8 mouse cellular contexts compared by ENCODE assay signal in genomic region chr13:45001228-45001910, GRCm38 (mm10). TPM values are rescaled to one million over a fixed set of nuclear protein-coding genes. Genes with fewer than 3 reads are reported as not detected.
DNase-seq lines count a peak whose midpoint lies in the region; TF ChIP-seq lines count a peak whose summit lies in the region.

No protein-coding gene starts in this region.

- no peaks in the 10 kb centered on the region for H3K27me3 ChIP-seq in hindbrain, embryonic 10.5 days (ENCODE audit: insufficient read depth, poor library complexity, severe bottlenecking)
- no peaks in the 10 kb centered on the region for H3K27me3 ChIP-seq in midbrain, embryonic 10.5 days (ENCODE audit: low read depth, poor library complexity, severe bottlenecking)
- no peaks in the 10 kb centered on the region for H3K27me3 ChIP-seq in spleen, adult 2 months (ENCODE audit: control insufficient read depth, insufficient read depth, low read length)

- peaks cover 28% of the 10 kb centered on the region for H3K4me1 ChIP-seq in hindbrain, embryonic 10.5 days (replicated peaks)
- H3K4me1 ChIP-seq in midbrain, embryonic 10.5 days: peaks cover 32% of the 10 kb centered on the region
- peaks cover 5% of the 10 kb centered on the region; the same call in 1 of the 2 replicates for H3K4me1 ChIP-seq in spleen, adult 2 months (ENCODE audit: control insufficient read depth, insufficient read depth, insufficient read length)

- peak overlapping the region; percentile 87 for H3K4me3 ChIP-seq in hindbrain, embryonic 10.5 days
- peak overlapping the region; percentile 90 for H3K4me3 ChIP-seq in midbrain, embryonic 10.5 days
- H3K4me3 ChIP-seq in spleen, adult 2 months (ENCODE audit: extremely low read depth, insufficient read depth, insufficient read length): peak overlapping the region; percentile 93

- peak overlapping the region; percentile 95 for H3K27ac ChIP-seq in hindbrain, embryonic 10.5 days
- H3K27ac ChIP-seq in midbrain, embryonic 10.5 days (replicated peaks): peak overlapping the region; percentile 94
- H3K27ac ChIP-seq in spleen, adult 2 months (ENCODE audit: insufficient read depth, low read length): peak overlapping the region; percentile 87

- peak; percentile 38 for DNase-seq in right cerebral cortex, adult 18-20 months
- no peak for DNase-seq in right cerebral cortex, postnatal 4 days
- peak; percentile 48 for DNase-seq in cerebellum, adult 9-10 months
- DNase-seq in forelimb bud, embryonic 11.5 days (ENCODE audit: low read depth, low spot score): peak; percentile 43
- peak; percentile 73 for DNase-seq in hindbrain, embryonic 10.5 days (ENCODE audit: low spot score)
- DNase-seq in left cerebral cortex, postnatal 4 days: peak; percentile 53
- peak; percentile 70 for DNase-seq in midbrain, embryonic 10.5 days (ENCODE audit: low spot score)
- peak in 1 of 2 experiments; percentile 64 for DNase-seq in spleen, adult 2 months (ENCODE audit: low read depth in 1 of 2, low spot score in 2 of 2)

- no peak for TF ChIP-seq CTCF in spleen, adult 2 months (IDR thresholded peaks at IDR 0.05; ENCODE audit: extremely low read depth, insufficient read depth, insufficient read length, insufficient replicate concordance)

- H3K36me3 ChIP-seq in hindbrain, embryonic 10.5 days: peaks cover 7% of the 10 kb centered on the region
- H3K36me3 ChIP-seq in midbrain, embryonic 10.5 days: peaks cover 8% of the 10 kb centered on the region
- 0 out of 2 replicates have a peak, but pooled peaks cover 2% of the 10 kb centered on the region for H3K36me3 ChIP-seq in spleen, adult 2 months (ENCODE audit: control insufficient read depth, insufficient read depth, low read length)

- intact Hi-C loops in left cerebral cortex, postnatal 4 days (cut with DNase I): no loop called here

- H3K9me3 ChIP-seq in hindbrain, embryonic 10.5 days: 0 out of 2 replicates have a peak, but pooled peaks cover 3% of the 10 kb centered on the region
- no peaks in the 10 kb centered on the region for H3K9me3 ChIP-seq in midbrain, embryonic 10.5 days (replicated peaks)

- TF ChIP-seq POLR2A in spleen, adult 2 months (IDR thresholded peaks at IDR 0.05; ENCODE audit: low read depth, low read length): no peak

- WGBS in hindbrain, embryonic 10.5 days: under 1% methylated on average over 52 of the region's 52 CpGs
- WGBS in midbrain, embryonic 10.5 days: under 1% methylated on average over 52 of the region's 52 CpGs
- WGBS in spleen, adult 2 months: under 1% methylated on average over 52 of the region's 52 CpGs

RNA-seq across cellular contexts. Expression of gene Dtnbp1, which starts 0.6 kb away (rescaled TPM):
- polyA plus RNA-seq in hindbrain, embryonic 10.5 days (2016; fragmentation: Nextera tagmentation; extraction: Ambion mirVana): 80.7 and 85.4 TPM in 2 replicates
- total RNA-seq in left cerebral cortex, postnatal 4 days (2021): 10 to 100 TPM; 73.2 to 80.5 TPM
- polyA plus RNA-seq in midbrain, embryonic 10.5 days (2016; fragmentation: Nextera tagmentation; extraction: Ambion mirVana): 74.1 and 75.7 TPM in 2 replicates
- polyA plus RNA-seq in spleen, adult 2 months (2012; rRNA removed): 28.3 and 34.8 TPM in 2 replicates
